Mouse (Mus musculus) c-Kit-positive CD71-positive TER-119-negative erythroid progenitor cells, embryonic 14.5 days (primary cell): ENCODE data around the gene Aldh1a3.

ENCODE experiments used
- DNase-seq: peaks from one replicate; pipeline ENCODE4 v3.0.0-alpha.2; 2013; ENCODE audit warnings: low read depth

Aldh1a3 gene

DNA sequence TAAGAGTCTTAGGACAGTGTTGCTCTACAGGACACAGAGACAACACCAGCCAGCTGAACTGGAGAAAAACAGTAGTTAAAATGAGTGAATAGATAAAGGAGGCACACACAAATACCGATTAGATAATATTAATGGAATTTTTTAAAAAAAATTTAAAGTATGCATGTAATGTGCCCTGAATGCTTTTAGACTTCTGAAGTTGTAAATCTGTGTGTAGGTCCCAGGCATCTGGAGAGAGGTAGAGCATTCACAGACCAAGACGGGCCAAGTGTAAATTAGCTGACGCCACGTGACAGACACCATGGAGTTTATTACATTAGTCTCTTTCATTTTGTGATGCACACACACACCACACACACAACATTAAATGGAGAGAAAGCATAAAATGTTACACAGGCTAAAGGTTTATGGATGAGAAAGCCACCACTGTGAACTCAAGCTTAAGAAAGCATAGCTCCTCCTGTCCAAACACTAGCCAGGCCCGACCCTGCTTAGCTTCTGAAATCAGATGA is 57.3 kb downstream of the Aldh1a3 start:
- DNase-seq: no peak

GRCm38 (mm10) chr7:66369071-66369933 is 58.0 kb downstream of the Aldh1a3 start:
- no peak for DNase-seq

GRCm38 (mm10) chr7:66365904-66366303 is 61.4 kb downstream of the Aldh1a3 start, which contains the start of gene Gm10974:
Gene Gm10974, plus strand, starts transcription at chr7:66365905.
- DNase-seq: no peak

- DNase-seq: no peak
Measured at GRCm38 (mm10) chr7:66365411-66365810, 61.9 kb downstream of the Aldh1a3 start.

DNA sequence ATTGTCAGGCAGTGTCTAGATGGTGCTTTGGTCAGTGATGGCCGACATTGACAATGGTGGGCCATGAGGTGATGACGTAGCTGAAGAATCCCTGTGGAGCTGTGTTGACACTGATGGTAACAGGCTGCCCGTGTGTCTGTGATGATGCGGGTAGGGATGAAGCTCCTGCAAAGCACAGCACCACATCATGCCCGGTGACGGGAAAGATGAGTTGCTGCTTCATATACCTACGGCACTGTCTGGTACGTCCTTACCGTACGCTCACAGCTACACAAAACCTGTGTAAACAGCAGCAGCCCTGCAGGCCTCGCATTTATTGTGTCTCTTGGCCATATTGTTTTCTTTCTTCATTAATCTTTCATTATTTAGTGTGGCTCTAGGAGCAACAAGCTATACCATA is 62.8 kb downstream of the Aldh1a3 start:
- no peak for DNase-seq

GRCm38 (mm10) chr7:66359044-66359443 is 68.3 kb downstream of the Aldh1a3 start:
- DNase-seq: no peak

- no peak for DNase-seq
Measured at GRCm38 (mm10) chr7:66358461-66358860, 68.9 kb downstream of the Aldh1a3 start.

- DNase-seq: no peak
Measured at GRCm38 (mm10) chr7:66355791-66356522, 71.4 kb downstream of the Aldh1a3 start.

GRCm38 (mm10) chr7:66354911-66355310 is 72.4 kb downstream of the Aldh1a3 start:
- no peak for DNase-seq

DNA sequence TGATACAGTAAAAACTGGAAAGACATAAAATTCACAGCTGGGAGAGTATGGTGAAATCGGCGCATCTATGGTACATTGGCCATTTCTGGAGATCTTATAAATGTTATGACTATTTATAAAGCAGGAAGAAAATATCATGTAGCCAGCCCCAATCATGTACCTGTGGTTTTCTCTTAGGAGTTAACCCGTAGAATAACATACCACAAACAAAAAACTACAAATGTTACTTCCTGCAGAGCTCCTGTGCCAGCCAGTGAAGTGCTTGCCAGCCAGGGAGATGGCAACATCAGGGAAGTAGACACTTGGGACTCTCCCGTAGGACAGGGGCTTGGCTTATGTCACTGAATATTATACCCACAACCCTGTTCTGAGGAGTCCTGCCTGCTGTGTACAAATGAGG is 76.2 kb downstream of the Aldh1a3 start:
- no peak for DNase-seq

- no peak for DNase-seq
Measured at GRCm38 (mm10) chr7:66349670-66350069, 77.6 kb downstream of the Aldh1a3 start.

DNA sequence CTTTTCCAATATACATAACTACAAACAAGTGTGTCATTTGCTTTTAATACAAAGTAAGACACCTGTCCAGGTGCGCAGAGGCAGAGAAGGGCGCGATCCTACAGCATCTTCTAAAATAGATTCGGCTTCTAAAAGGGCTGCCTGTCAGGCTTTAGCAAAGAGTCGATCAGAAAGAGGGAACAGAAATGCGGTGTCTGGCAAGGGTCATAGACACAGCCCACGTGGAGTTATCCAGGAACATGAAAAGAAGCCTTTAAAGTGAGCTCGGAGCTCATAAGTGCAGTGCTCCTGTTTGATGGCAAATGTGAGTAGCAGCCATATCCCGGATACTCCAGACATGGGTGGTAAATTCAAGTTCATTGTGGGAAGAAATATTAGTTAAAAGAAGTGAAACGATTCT is 78.7 kb downstream of the Aldh1a3 start:
- DNase-seq: no peak

- no peak for DNase-seq
Measured at GRCm38 (mm10) chr7:66346959-66347663, 80.2 kb downstream of the Aldh1a3 start.

- DNase-seq: no peak
Measured at GRCm38 (mm10) chr7:66343307-66343706, 84.0 kb downstream of the Aldh1a3 start.

DNA sequence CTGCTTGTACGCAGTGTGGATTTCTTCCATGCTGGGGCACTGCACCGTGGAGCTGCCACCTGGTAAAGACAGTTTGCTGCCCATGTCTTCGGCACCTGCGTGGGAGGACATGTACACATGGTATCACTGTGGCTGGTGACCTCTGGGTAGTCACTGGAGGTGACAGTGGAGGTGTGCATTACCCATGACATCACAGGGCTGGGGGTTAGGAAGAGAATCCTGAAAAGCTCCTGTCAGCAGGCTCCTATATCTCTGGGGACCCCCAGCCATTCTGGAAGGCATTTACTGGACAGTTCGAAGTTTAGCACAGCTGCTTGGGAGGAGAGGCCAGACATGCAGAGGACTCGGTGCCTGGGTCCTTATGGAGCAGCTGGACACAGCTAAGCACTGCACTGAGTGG is 84.5 kb downstream of the Aldh1a3 start:
- no peak for DNase-seq

GRCm38 (mm10) chr7:66342323-66342722 is 85.0 kb downstream of the Aldh1a3 start:
- peak; percentile 54 for DNase-seq
